Mouse (Mus musculus): Measurements from ENCODE around the gene Otud1. TPM values are rescaled to one million over a fixed set of nuclear protein-coding genes. Genes with fewer than 3 reads are reported as not detected.

Otud1 gene
- polyA plus RNA-seq (2014; fragmentation: Nextera tagmentation; extraction: Ambion mirVana), result 2.4 and 2.9 TPM in 2 replicates

- H3K4me1 ChIP-seq (ENCODE audit: control insufficient read depth, insufficient read depth, low read length), result no peaks in the 10 kb centered on the region; the same call in 1 of the 2 replicates
- peak within 1 kb of the TSS; percentile 80 for H3K27ac ChIP-seq (ENCODE audit: low read length)
- ATAC-seq (ENCODE audit: insufficient number of reproducible peaks, insufficient read depth, low FRiP score, low read depth), result peak; percentile 98
- peak within 1 kb of the TSS; percentile 71 for H3K4me3 ChIP-seq (ENCODE audit: low read depth, low read length)
- under 1% methylated on average over 53 of the region's 62 CpGs for WGBS
- H3K9me3 ChIP-seq (ENCODE audit: control insufficient read depth, low read depth, low read length), result no peaks in the 10 kb centered on the region
- peak within 1 kb of the TSS; percentile 61 for H3K9ac ChIP-seq (replicated peaks; ENCODE audit: low read depth, low read length)
- H3K4me2 ChIP-seq (replicated peaks; ENCODE audit: low read depth, low read length), result peak within 1 kb of the TSS; percentile 76
- no peaks in the 10 kb centered on the region for H3K36me3 ChIP-seq (ENCODE audit: control insufficient read depth, insufficient read depth, low read length)
- H3K27me3 ChIP-seq (ENCODE audit: control insufficient read depth, insufficient read depth, low read length), result no peaks in the 10 kb centered on the region
These were observed at the start of gene Otud1 for GRCm38 (mm10) chr2:19657158-19657874. Gene Otud1, plus strand, starts transcription at chr2:19657752.

GRCm38 (mm10) chr2:19607852-19608251, 49.7 kb upstream of the Otud1 start:
- Histone ChIP-seq H3K36me3 (ENCODE audit: control insufficient read depth, insufficient read depth, low read length) (no peaks in the 10 kb centered on the region), H3K4me3 (ENCODE audit: low read depth, low read length) (no peak overlapping the region), H3K27me3 (ENCODE audit: control insufficient read depth, insufficient read depth, low read length) (no peaks in the 10 kb centered on the region), H3K27ac (ENCODE audit: low read length) (no peak overlapping the region), H3K9me3 (ENCODE audit: control insufficient read depth, low read depth, low read length) (no peaks in the 10 kb centered on the region), H3K4me1 (ENCODE audit: control insufficient read depth, insufficient read depth, low read length) (no peaks in the 10 kb centered on the region), H3K4me2 (replicated peaks; ENCODE audit: low read depth, low read length) (no peak overlapping the region), H3K9ac (replicated peaks; ENCODE audit: low read depth, low read length) (no peak overlapping the region)
- 74% methylated on average over 1 of the region's 1 CpGs for WGBS
- no peak for ATAC-seq (ENCODE audit: insufficient number of reproducible peaks, insufficient read depth, low FRiP score, low read depth)

GRCm38 (mm10) chr2:19608410-19609073, 49.0 kb upstream of the Otud1 start:
- 86% methylated on average over 3 of the region's 3 CpGs for WGBS
- H3K9ac ChIP-seq (replicated peaks; ENCODE audit: low read depth, low read length), result no peak overlapping the region

GRCm38 (mm10) chr2:19622041-19622440, 35.5 kb upstream of the Otud1 start:
- H3K27ac ChIP-seq (ENCODE audit: low read length), result no peak overlapping the region
- 100% methylated on average over 1 of the region's 1 CpGs for WGBS
- no peak overlapping the region for H3K4me2 ChIP-seq (replicated peaks; ENCODE audit: low read depth, low read length)
- H3K9me3 ChIP-seq (ENCODE audit: control insufficient read depth, low read depth, low read length), result no peaks in the 10 kb centered on the region
- no peak overlapping the region for H3K4me3 ChIP-seq (ENCODE audit: low read depth, low read length)
- H3K4me1 ChIP-seq (ENCODE audit: control insufficient read depth, insufficient read depth, low read length), result no peaks in the 10 kb centered on the region
- no peak for ATAC-seq (ENCODE audit: insufficient number of reproducible peaks, insufficient read depth, low FRiP score, low read depth)
- H3K36me3 ChIP-seq (ENCODE audit: control insufficient read depth, insufficient read depth, low read length), result no peaks in the 10 kb centered on the region
- no peaks in the 10 kb centered on the region for H3K27me3 ChIP-seq (ENCODE audit: control insufficient read depth, insufficient read depth, low read length)
- no peak overlapping the region for H3K9ac ChIP-seq (replicated peaks; ENCODE audit: low read depth, low read length)

More at GRCm38 (mm10) chr2:19608410-19609073, 49.0 kb upstream of the Otud1 start:
- ATAC-seq (ENCODE audit: insufficient number of reproducible peaks, insufficient read depth, low FRiP score, low read depth), result no peak
- Histone ChIP-seq H3K27ac (ENCODE audit: low read length) (no peak overlapping the region), H3K27me3 (ENCODE audit: control insufficient read depth, insufficient read depth, low read length) (no peaks in the 10 kb centered on the region), H3K4me1 (ENCODE audit: control insufficient read depth, insufficient read depth, low read length) (no peaks in the 10 kb centered on the region), H3K9me3 (ENCODE audit: control insufficient read depth, low read depth, low read length) (no peaks in the 10 kb centered on the region), H3K4me3 (ENCODE audit: low read depth, low read length) (no peak overlapping the region), H3K4me2 (replicated peaks; ENCODE audit: low read depth, low read length) (no peak overlapping the region), H3K36me3 (ENCODE audit: control insufficient read depth, insufficient read depth, low read length) (no peaks in the 10 kb centered on the region)

GRCm38 (mm10) chr2:19627044-19627443, 30.5 kb upstream of the Otud1 start:
- no peaks in the 10 kb centered on the region for H3K36me3 ChIP-seq (ENCODE audit: control insufficient read depth, insufficient read depth, low read length)
- ATAC-seq (ENCODE audit: insufficient number of reproducible peaks, insufficient read depth, low FRiP score, low read depth), result no peak
- no peak overlapping the region for H3K4me3 ChIP-seq (ENCODE audit: low read depth, low read length)
- H3K27me3 ChIP-seq (ENCODE audit: control insufficient read depth, insufficient read depth, low read length), result no peaks in the 10 kb centered on the region
- H3K9ac ChIP-seq (replicated peaks; ENCODE audit: low read depth, low read length), result no peak overlapping the region
- WGBS, result 70% methylated on average over 6 of the region's 6 CpGs
- no peak overlapping the region for H3K4me2 ChIP-seq (replicated peaks; ENCODE audit: low read depth, low read length)
- H3K27ac ChIP-seq (ENCODE audit: low read length), result no peak overlapping the region
- H3K4me1 ChIP-seq (ENCODE audit: control insufficient read depth, insufficient read depth, low read length), result no peaks in the 10 kb centered on the region
- no peaks in the 10 kb centered on the region for H3K9me3 ChIP-seq (ENCODE audit: control insufficient read depth, low read depth, low read length)

- no peak overlapping the region for H3K27ac ChIP-seq (ENCODE audit: low read length)
- ATAC-seq (ENCODE audit: insufficient number of reproducible peaks, insufficient read depth, low FRiP score, low read depth), result no peak
- H3K27me3 ChIP-seq (ENCODE audit: control insufficient read depth, insufficient read depth, low read length), result no peaks in the 10 kb centered on the region
- H3K4me1 ChIP-seq (ENCODE audit: control insufficient read depth, insufficient read depth, low read length), result no peaks in the 10 kb centered on the region
- WGBS, result 79% methylated on average over 4 of the region's 4 CpGs
- H3K9me3 ChIP-seq (ENCODE audit: control insufficient read depth, low read depth, low read length), result no peaks in the 10 kb centered on the region
- no peak overlapping the region for H3K4me3 ChIP-seq (ENCODE audit: low read depth, low read length)
- no peaks in the 10 kb centered on the region for H3K36me3 ChIP-seq (ENCODE audit: control insufficient read depth, insufficient read depth, low read length)
- H3K9ac ChIP-seq (replicated peaks; ENCODE audit: low read depth, low read length), result no peak overlapping the region
- H3K4me2 ChIP-seq (replicated peaks; ENCODE audit: low read depth, low read length), result no peak overlapping the region
These were observed 29.5 kb upstream of the Otud1 start for GRCm38 (mm10) chr2:19627920-19628608.

GRCm38 (mm10) chr2:19630544-19630943, 27.0 kb upstream of the Otud1 start:
- no peaks in the 10 kb centered on the region for H3K27me3 ChIP-seq (ENCODE audit: control insufficient read depth, insufficient read depth, low read length)
- no peak for ATAC-seq (ENCODE audit: insufficient number of reproducible peaks, insufficient read depth, low FRiP score, low read depth)
- no peak overlapping the region for H3K27ac ChIP-seq (ENCODE audit: low read length)
- H3K4me3 ChIP-seq (ENCODE audit: low read depth, low read length), result no peak overlapping the region
- WGBS, result 70% methylated on average over 1 of the region's 1 CpGs
- no peaks in the 10 kb centered on the region for H3K9me3 ChIP-seq (ENCODE audit: control insufficient read depth, low read depth, low read length)
- H3K9ac ChIP-seq (replicated peaks; ENCODE audit: low read depth, low read length), result no peak overlapping the region
- no peaks in the 10 kb centered on the region for H3K4me1 ChIP-seq (ENCODE audit: control insufficient read depth, insufficient read depth, low read length)
- H3K36me3 ChIP-seq (ENCODE audit: control insufficient read depth, insufficient read depth, low read length), result no peaks in the 10 kb centered on the region
- H3K4me2 ChIP-seq (replicated peaks; ENCODE audit: low read depth, low read length), result no peak overlapping the region

- H3K4me3 ChIP-seq (ENCODE audit: low read depth, low read length), result no peak overlapping the region
- no peaks in the 10 kb centered on the region for H3K4me1 ChIP-seq (ENCODE audit: control insufficient read depth, insufficient read depth, low read length)
- H3K36me3 ChIP-seq (ENCODE audit: control insufficient read depth, insufficient read depth, low read length), result no peaks in the 10 kb centered on the region
- H3K4me2 ChIP-seq (replicated peaks; ENCODE audit: low read depth, low read length), result no peak overlapping the region
- no peak for ATAC-seq (ENCODE audit: insufficient number of reproducible peaks, insufficient read depth, low FRiP score, low read depth)
- 71% methylated on average over 2 of the region's 2 CpGs for WGBS
- no peak overlapping the region for H3K9ac ChIP-seq (replicated peaks; ENCODE audit: low read depth, low read length)
- no peaks in the 10 kb centered on the region for H3K27me3 ChIP-seq (ENCODE audit: control insufficient read depth, insufficient read depth, low read length)
- no peaks in the 10 kb centered on the region for H3K9me3 ChIP-seq (ENCODE audit: control insufficient read depth, low read depth, low read length)
- H3K27ac ChIP-seq (ENCODE audit: low read length), result no peak overlapping the region
These were observed 24.1 kb upstream of the Otud1 start for GRCm38 (mm10) chr2:19633406-19633920.

Measured in stomach, embryonic 14.5 days (tissue).